Mouse (Mus musculus): ENCODE data around the gene Clic4.

GRCm38 (mm10) chr4:135236658-135237057 lies 36.0 kb downstream of the Clic4 start:
- TF ChIP-seq CTCF (IDR thresholded peaks at IDR 0.05; ENCODE audit: extremely low read depth, insufficient read depth, insufficient read length, insufficient replicate concordance) (no peak), POLR2A (IDR thresholded peaks at IDR 0.05; ENCODE audit: low read depth, low read length) (no peak)
